Mouse (Mus musculus): ENCODE measurements around the gene Chrd. TPM values are rescaled to one million over a fixed set of nuclear protein-coding genes. Genes with fewer than 3 reads are reported as not detected.

Gene Chrd
- polyA plus RNA-seq (2015; fragmentation: Nextera tagmentation; extraction: Ambion mirVana): 4.6 and 5.1 TPM in 2 replicates

DNA sequence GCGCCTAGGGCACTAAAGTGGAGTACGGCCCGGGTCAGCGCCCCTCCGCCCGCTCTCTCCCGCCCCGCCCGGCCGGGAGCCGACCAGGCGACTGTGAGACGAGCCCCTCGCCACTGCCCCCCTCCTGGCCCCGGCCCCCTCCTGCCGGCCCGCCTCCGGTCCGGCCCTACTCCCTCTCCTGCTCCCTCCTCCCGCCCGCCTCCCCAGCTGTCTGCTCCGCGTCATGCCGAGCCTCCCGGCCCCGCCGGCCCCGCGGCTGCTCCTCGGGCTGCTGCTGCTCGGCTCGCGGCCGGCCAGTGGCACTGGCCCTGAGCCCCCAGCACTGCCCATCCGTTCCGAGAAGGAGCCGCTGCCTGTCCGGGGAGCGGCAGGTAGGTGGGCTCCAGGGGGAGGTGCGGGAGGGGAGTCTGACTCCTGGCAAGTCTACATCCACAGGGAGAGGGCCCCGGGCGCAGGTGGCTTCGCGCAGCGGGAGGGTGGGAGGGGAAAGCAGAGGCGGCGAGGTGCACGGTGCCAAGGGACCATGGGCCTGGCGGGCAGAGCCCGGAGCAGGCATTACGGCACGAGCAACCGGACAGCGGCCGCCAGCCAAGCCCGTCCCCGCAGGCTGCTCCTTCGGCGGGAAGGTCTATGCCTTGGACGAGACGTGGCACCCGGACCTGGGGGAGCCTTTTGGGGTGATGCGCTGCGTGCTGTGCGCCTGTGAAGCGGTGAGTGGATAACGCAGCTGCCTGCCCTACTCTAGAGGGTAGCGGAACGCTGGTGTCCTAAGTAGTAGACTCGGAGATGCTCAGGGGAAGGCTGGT lies at the start of gene Chrd:
TSS of gene Chrd (plus strand) at position 203 of the 806 bp plus-strand sequence.

DNA sequence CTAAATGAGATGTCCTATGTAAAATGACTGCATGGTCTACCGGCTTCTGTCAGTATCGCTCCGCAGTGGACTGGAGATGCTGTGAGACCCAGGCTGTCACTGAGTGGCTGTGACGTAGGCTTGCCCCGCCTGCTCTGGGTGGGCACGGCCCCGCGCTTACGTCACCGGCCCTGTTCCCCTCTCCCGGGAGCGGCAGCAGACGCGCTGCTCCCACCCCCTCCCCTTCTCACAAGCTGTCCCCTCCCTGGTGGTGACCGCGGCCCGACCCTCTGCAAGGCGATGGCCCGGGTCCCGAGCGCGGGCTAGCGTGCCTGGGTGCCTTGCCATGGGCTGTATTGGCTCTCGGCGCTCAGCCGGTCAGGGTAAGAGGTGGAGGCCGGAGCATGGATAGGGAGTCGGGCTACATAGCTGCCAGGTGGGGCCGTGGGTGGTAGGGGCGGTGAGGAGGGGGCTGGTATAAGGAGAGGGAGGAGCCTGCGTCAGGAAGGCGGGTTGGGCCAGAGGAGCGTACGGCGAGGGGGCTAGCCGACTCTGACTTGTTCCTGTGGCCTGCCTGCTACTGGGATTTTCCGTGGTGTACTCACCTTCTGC lies 39.7 kb upstream of the Chrd start, which contains the start of gene Fam131a:
TSS of gene Fam131a (plus strand) at position 131 of the 591 bp plus-strand sequence.

DNA sequence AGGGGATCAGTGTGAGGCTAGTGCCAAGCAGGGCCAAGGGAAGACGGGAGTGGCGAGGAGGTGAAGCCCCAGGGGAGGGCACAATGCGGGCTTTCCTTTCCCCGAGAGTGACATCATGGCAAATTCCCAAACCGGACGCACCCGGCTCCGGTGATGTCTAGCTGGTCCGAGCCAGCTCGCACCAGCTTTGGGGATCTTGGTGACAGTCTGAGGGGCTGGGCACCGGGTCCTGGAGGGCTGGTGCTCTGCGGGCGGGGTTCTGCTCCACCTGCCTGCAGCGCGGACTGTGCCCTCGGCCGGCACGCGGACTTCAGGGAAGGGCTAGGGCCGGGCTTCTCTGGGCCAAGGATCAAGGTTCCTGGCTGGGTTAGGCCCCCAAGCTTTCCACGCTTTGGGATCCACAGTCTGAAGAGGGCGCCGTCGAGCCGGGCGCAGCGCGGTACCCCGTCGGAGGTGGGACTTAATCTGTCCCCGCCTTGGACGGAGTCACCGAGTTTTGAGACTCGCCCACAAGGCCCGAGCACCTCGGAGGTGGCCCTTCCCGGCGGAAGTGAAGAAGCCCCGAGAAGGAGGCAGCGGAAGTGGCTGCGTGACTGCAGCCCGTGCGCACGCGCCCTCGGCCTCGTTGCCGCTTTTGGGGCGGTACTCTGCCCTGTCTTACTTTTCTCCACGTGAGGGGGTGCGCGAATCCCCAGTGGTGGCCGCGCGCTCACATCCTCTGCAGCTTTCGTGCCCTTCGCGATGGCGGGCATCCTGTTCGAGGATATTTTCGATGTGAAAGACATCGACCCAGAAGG lies 15.5 kb upstream of the Chrd start, which contains the start of the genes Polr2h and Clcn2:
TSS of gene Polr2h (plus strand) at position 485 of the 797 bp plus-strand sequence.
TSS of gene Clcn2 (minus strand) at position 566 of the 797 bp plus-strand sequence.

DNA sequence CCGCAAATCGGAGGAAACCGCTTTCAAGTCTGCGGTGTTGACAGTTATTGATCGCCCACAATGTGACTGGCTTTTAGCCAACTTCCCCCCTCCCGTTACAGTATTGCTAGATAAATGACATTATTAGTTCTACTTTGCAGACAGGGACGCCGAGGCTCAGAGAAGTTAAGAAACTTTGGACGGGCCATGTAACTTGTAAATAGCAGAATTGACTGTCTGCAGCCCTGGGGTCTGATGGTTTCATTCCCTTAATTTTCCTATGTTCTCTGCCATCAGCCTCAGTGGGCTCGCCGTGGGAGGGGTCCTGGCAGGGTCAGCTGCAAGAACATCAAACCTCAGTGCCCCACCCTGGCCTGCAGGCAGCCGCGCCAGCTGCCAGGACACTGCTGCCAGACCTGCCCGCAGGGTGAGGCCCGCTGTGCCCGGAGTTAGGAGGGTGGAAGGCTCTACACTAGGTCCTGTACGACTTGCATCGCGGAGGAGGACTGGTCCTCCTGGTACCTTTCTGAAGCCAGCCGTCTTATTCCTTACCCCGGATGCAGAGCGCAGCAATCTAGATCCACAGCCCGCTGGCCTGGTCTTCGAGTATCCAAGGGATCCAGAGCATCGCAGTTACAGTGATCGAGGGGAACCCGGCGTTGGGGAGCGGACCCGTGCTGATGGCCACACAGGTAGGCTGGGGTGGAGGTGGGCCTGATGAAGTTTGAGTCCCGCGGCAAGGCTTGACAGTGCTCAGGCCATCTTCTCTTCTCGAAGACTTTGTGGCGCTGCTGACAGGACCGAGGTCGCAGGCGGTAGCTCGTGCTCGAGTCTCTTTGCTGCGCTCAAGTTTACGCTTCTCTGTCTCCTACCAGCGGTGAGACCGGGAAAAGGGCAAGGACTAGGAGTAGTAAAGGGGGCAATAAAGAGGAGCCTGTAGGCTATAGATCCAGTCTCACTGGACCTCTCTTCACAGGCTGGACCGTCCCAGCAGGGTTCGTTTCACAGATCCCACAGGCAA lies 1.1 kb downstream of the Chrd start, which contains the start of gene Thpo:
TSS of gene Thpo (minus strand) at position 781 of the 1,000 bp plus-strand sequence.

Other genes starting within 250 kb of the Chrd start
- gene Eif2b5, start 234.3 kb upstream of the Chrd start, polyA plus RNA-seq (2015; fragmentation: Nextera tagmentation; extraction: Ambion mirVana): 53.9 and 55.8 TPM in 2 replicates
- 12.8 and 13.1 TPM in 2 replicates for gene Dvl3, start 216.1 kb upstream of the Chrd start, polyA plus RNA-seq (2015; fragmentation: Nextera tagmentation; extraction: Ambion mirVana)
- 301 and 348 TPM in 2 replicates for gene Ap2m1, start 197.6 kb upstream of the Chrd start, polyA plus RNA-seq (2015; fragmentation: Nextera tagmentation; extraction: Ambion mirVana)
- 48.5 and 53.1 TPM in 2 replicates for gene Abcf3, start 184.6 kb upstream of the Chrd start, polyA plus RNA-seq (2015; fragmentation: Nextera tagmentation; extraction: Ambion mirVana)
- gene Vwa5b2, start 143.7 kb upstream of the Chrd start, polyA plus RNA-seq (2015; fragmentation: Nextera tagmentation; extraction: Ambion mirVana): 0.16 and 0.21 TPM in 2 replicates
- 13.6 and 14.7 TPM in 2 replicates for gene Eef1akmt4, start 121.5 kb upstream of the Chrd start, polyA plus RNA-seq (2015; fragmentation: Nextera tagmentation; extraction: Ambion mirVana)
- not detected in 2 replicates for gene Gm49333, start 121.5 kb upstream of the Chrd start, polyA plus RNA-seq (2015; fragmentation: Nextera tagmentation; extraction: Ambion mirVana)
- gene Alg3, start 121.4 kb upstream of the Chrd start, polyA plus RNA-seq (2015; fragmentation: Nextera tagmentation; extraction: Ambion mirVana): 14.1 and 15.4 TPM in 2 replicates
- 0.26 and 0.69 TPM in 2 replicates for gene Camk2n2, start 111.8 kb upstream of the Chrd start, polyA plus RNA-seq (2015; fragmentation: Nextera tagmentation; extraction: Ambion mirVana)
- 0.35 and 0.40 TPM in 2 replicates for gene Ece2, start 103.3 kb upstream of the Chrd start, polyA plus RNA-seq (2015; fragmentation: Nextera tagmentation; extraction: Ambion mirVana)
- 177 and 191 TPM in 2 replicates for gene Psmd2, start 81.5 kb upstream of the Chrd start, polyA plus RNA-seq (2015; fragmentation: Nextera tagmentation; extraction: Ambion mirVana)
- 87.6 and 96.4 TPM in 2 replicates for gene Eif4g1, start 64.8 kb upstream of the Chrd start, polyA plus RNA-seq (2015; fragmentation: Nextera tagmentation; extraction: Ambion mirVana)
- gene Fam131a, start 39.9 kb upstream of the Chrd start, polyA plus RNA-seq (2015; fragmentation: Nextera tagmentation; extraction: Ambion mirVana): 49.8 and 52.6 TPM in 2 replicates
- gene Polr2h, start 15.5 kb upstream of the Chrd start, polyA plus RNA-seq (2015; fragmentation: Nextera tagmentation; extraction: Ambion mirVana): 42.0 and 46.2 TPM in 2 replicates
- gene Clcn2, start 15.4 kb upstream of the Chrd start, polyA plus RNA-seq (2015; fragmentation: Nextera tagmentation; extraction: Ambion mirVana): 2.1 and 2.7 TPM in 2 replicates
- gene Thpo, start 1.4 kb downstream of the Chrd start, polyA plus RNA-seq (2015; fragmentation: Nextera tagmentation; extraction: Ambion mirVana): 0.77 and 0.82 TPM in 2 replicates